In the genomic region with DNA sequence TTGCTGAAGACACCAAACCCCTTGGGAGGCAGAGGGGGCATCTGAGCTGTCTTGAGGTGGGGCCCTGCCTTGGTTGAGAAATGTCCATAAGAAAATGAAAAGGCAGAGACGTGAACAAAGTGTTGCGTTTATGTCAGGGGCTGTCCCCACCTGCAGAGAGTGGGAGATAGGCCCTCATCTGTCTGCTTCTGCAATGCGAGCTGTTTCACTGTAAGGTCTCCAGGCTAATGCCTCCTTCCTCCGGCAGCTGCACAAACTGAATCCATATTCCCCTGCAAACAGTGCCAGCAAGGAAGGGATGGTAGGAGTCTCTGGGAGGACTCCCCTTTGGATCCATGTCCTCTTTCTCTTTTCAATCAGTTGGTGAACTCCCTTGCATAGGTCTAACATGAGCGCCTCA, we compare ENCODE assay signal across 7 mouse cellular contexts.
DNase-seq lines count a peak whose midpoint lies in the region; ATAC-seq and TF ChIP-seq lines count a peak whose summit lies in the region.

No protein-coding gene starts in this region.

- peak overlapping the region; percentile 32 for H3K4me2 ChIP-seq in forebrain, embryonic 13.5 days
- H3K4me2 ChIP-seq in limb, embryonic 12.5 days, result peak overlapping the region; percentile 39
- H3K4me2 ChIP-seq in stomach, embryonic 15.5 days, result peak overlapping the region; percentile 3; the same call in 1 of the 2 replicates

- ATAC-seq in forebrain, embryonic 13.5 days, result peak; percentile 23; the same call in 1 of the 2 replicates
- ATAC-seq in limb, embryonic 12.5 days (ENCODE audit: insufficient number of reproducible peaks, insufficient read depth, low FRiP score, low TSS enrichment, low read depth), result no peak; the same call in 1 of the 2 replicates
- ATAC-seq in stomach, embryonic 15.5 days (ENCODE audit: insufficient read depth, low FRiP score, low read depth), result no peak; the same call in 1 of the 2 replicates

- H3K9me3 ChIP-seq in forebrain, embryonic 13.5 days (replicated peaks), result no peaks in the 10 kb centered on the region
- no peaks in the 10 kb centered on the region for H3K9me3 ChIP-seq in limb, embryonic 12.5 days
- no peaks in the 10 kb centered on the region for H3K9me3 ChIP-seq in stomach, embryonic 15.5 days

- H3K4me1 ChIP-seq in forebrain, embryonic 13.5 days, result peaks cover 42% of the 10 kb centered on the region
- peaks cover 56% of the 10 kb centered on the region for H3K4me1 ChIP-seq in limb, embryonic 12.5 days (replicated peaks)
- H3K4me1 ChIP-seq in stomach, embryonic 15.5 days, result peaks cover 18% of the 10 kb centered on the region

- no peaks in the 10 kb centered on the region for H3K36me3 ChIP-seq in forebrain, embryonic 13.5 days (ENCODE audit: poor library complexity, severe bottlenecking)
- H3K36me3 ChIP-seq in limb, embryonic 12.5 days, result no peaks in the 10 kb centered on the region
- H3K36me3 ChIP-seq in stomach, embryonic 15.5 days, result no peaks in the 10 kb centered on the region

- WGBS in forebrain, embryonic 13.5 days, result 35% methylated on average over 5 of the region's 5 CpGs
- WGBS in limb, embryonic 12.5 days, result 32% methylated on average over 5 of the region's 5 CpGs
- WGBS in stomach, embryonic 15.5 days, result 37% methylated on average over 5 of the region's 5 CpGs

- H3K27me3 ChIP-seq in forebrain, embryonic 13.5 days, result no peaks in the 10 kb centered on the region
- no peaks in the 10 kb centered on the region for H3K27me3 ChIP-seq in limb, embryonic 12.5 days
- no peaks in the 10 kb centered on the region for H3K27me3 ChIP-seq in stomach, embryonic 15.5 days (replicated peaks)

- peak overlapping the region; percentile 45 for H3K9ac ChIP-seq in forebrain, embryonic 13.5 days
- H3K9ac ChIP-seq in limb, embryonic 12.5 days (replicated peaks), result no peak overlapping the region
- no peak overlapping the region for H3K9ac ChIP-seq in stomach, embryonic 15.5 days

- no peak for DNase-seq in layer of hippocampus, adult 2 months (ENCODE audit: low spot score in 2 of 2)
- no peak for DNase-seq in layer of hippocampus, postnatal 10 days (ENCODE audit: low spot score in 2 of 2)
- DNase-seq in spleen, postnatal 14 days (ENCODE audit: low spot score in 2 of 2), result no peak
- DNase-seq in adrenal gland, postnatal 36 days, result no peak

- no peak overlapping the region; the same call in 1 of the 2 replicates for H3K27ac ChIP-seq in layer of hippocampus, adult 2 months
- H3K27ac ChIP-seq in forebrain, embryonic 13.5 days, result peak overlapping the region; percentile 88
- H3K27ac ChIP-seq in limb, embryonic 12.5 days, result peak overlapping the region; percentile 93
- H3K27ac ChIP-seq in stomach, embryonic 15.5 days, result peak overlapping the region; percentile 80

- TF ChIP-seq CTCF in layer of hippocampus, adult 2 months (conservative IDR thresholded peaks at IDR 0.05), result 0 out of 2 replicates have a peak, but pooled peaks have one; percentile 20

- no peak overlapping the region for H3K4me3 ChIP-seq in layer of hippocampus, adult 2 months
- H3K4me3 ChIP-seq in forebrain, embryonic 13.5 days, result no peak overlapping the region
- peak overlapping the region; percentile 6; the same call in 1 of the 2 replicates for H3K4me3 ChIP-seq in limb, embryonic 12.5 days (replicated peaks)
- no peak overlapping the region for H3K4me3 ChIP-seq in stomach, embryonic 15.5 days (replicated peaks)
